Mouse (Mus musculus): ENCODE measurements around the gene Ssna1. TPM values are rescaled to one million over a fixed set of nuclear protein-coding genes. Genes with fewer than 3 reads are reported as not detected.

Gene Ssna1
- polyA plus RNA-seq, 1 experiment = 45.5 TPM

GRCm38 (mm10) chr2:25233421-25233820 lies 38.8 kb downstream of the Ssna1 start:
- TF ChIP-seq CTCF (IDR thresholded peaks at IDR 0.05; ENCODE audit: extremely low read depth, insufficient read depth, insufficient read length, insufficient replicate concordance) = no peak
- TF ChIP-seq POLR2A (IDR thresholded peaks at IDR 0.05; ENCODE audit: low read depth, low read length) = no peak
- H3K27me3 ChIP-seq (ENCODE audit: control insufficient read depth, insufficient read depth, low read length) = no peaks in the 10 kb centered on the region; the same call in 1 of the 2 replicates
- 10% methylated on average over 4 of the region's 4 CpGs for WGBS
- no peak overlapping the region for H3K27ac ChIP-seq (ENCODE audit: insufficient read depth, low read length)
- peaks cover 3% of the 10 kb centered on the region; the same call in 1 of the 2 replicates for H3K4me1 ChIP-seq (ENCODE audit: control insufficient read depth, insufficient read depth, insufficient read length)
- H3K4me3 ChIP-seq (ENCODE audit: extremely low read depth, insufficient read depth, insufficient read length) = no peak overlapping the region
- DNase-seq (ENCODE audit: low read depth in 1 of 2, low spot score in 2 of 2) = no peak
- H3K36me3 ChIP-seq (ENCODE audit: control insufficient read depth, insufficient read depth, low read length) = no peaks in the 10 kb centered on the region

- no peak for DNase-seq (ENCODE audit: low read depth in 1 of 2, low spot score in 2 of 2)
- H3K27me3 ChIP-seq (ENCODE audit: control insufficient read depth, insufficient read depth, low read length) = no peaks in the 10 kb centered on the region; the same call in 1 of the 2 replicates
- no peak for TF ChIP-seq POLR2A (IDR thresholded peaks at IDR 0.05; ENCODE audit: low read depth, low read length)
- no peak for TF ChIP-seq CTCF (IDR thresholded peaks at IDR 0.05; ENCODE audit: extremely low read depth, insufficient read depth, insufficient read length, insufficient replicate concordance)
- no peaks in the 10 kb centered on the region for H3K36me3 ChIP-seq (ENCODE audit: control insufficient read depth, insufficient read depth, low read length)
- no peak overlapping the region for H3K4me3 ChIP-seq (ENCODE audit: extremely low read depth, insufficient read depth, insufficient read length)
- WGBS = 89% methylated on average over 12 of the region's 12 CpGs
- peaks cover 3% of the 10 kb centered on the region; the same call in 1 of the 2 replicates for H3K4me1 ChIP-seq (ENCODE audit: control insufficient read depth, insufficient read depth, insufficient read length)
- H3K27ac ChIP-seq (ENCODE audit: insufficient read depth, low read length) = no peak overlapping the region
Observed at GRCm38 (mm10) chr2:25231038-25231437, 41.2 kb downstream of the Ssna1 start.

- Histone ChIP-seq H3K4me1 (ENCODE audit: control insufficient read depth, insufficient read depth, insufficient read length) (peaks cover 3% of the 10 kb centered on the region; the same call in 1 of the 2 replicates), H3K36me3 (ENCODE audit: control insufficient read depth, insufficient read depth, low read length) (no peaks in the 10 kb centered on the region), H3K27me3 (ENCODE audit: control insufficient read depth, insufficient read depth, low read length) (no peaks in the 10 kb centered on the region; the same call in 1 of the 2 replicates), H3K4me3 (ENCODE audit: extremely low read depth, insufficient read depth, insufficient read length) (no peak overlapping the region), H3K27ac (ENCODE audit: insufficient read depth, low read length) (no peak overlapping the region)
- no peak for DNase-seq (ENCODE audit: low read depth in 1 of 2, low spot score in 2 of 2)
- WGBS = 89% methylated on average over 7 of the region's 7 CpGs
- TF ChIP-seq POLR2A (IDR thresholded peaks at IDR 0.05; ENCODE audit: low read depth, low read length) = no peak
- no peak for TF ChIP-seq CTCF (IDR thresholded peaks at IDR 0.05; ENCODE audit: extremely low read depth, insufficient read depth, insufficient read length, insufficient replicate concordance)
Observed at GRCm38 (mm10) chr2:25230581-25230980, 41.7 kb downstream of the Ssna1 start.

- WGBS = 91% methylated on average over 5 of the region's 5 CpGs
- TF ChIP-seq POLR2A (IDR thresholded peaks at IDR 0.05; ENCODE audit: low read depth, low read length) = no peak
- TF ChIP-seq CTCF (IDR thresholded peaks at IDR 0.05; ENCODE audit: extremely low read depth, insufficient read depth, insufficient read length, insufficient replicate concordance) = no peak
- H3K4me1 ChIP-seq (ENCODE audit: control insufficient read depth, insufficient read depth, insufficient read length) = peaks cover 3% of the 10 kb centered on the region; the same call in 1 of the 2 replicates
- H3K4me3 ChIP-seq (ENCODE audit: extremely low read depth, insufficient read depth, insufficient read length) = no peak overlapping the region
- no peaks in the 10 kb centered on the region; the same call in 1 of the 2 replicates for H3K27me3 ChIP-seq (ENCODE audit: control insufficient read depth, insufficient read depth, low read length)
- no peak overlapping the region for H3K27ac ChIP-seq (ENCODE audit: insufficient read depth, low read length)
- no peak for DNase-seq (ENCODE audit: low read depth in 1 of 2, low spot score in 2 of 2)
- no peaks in the 10 kb centered on the region for H3K36me3 ChIP-seq (ENCODE audit: control insufficient read depth, insufficient read depth, low read length)
Observed at GRCm38 (mm10) chr2:25229582-25229981, 42.7 kb downstream of the Ssna1 start.

GRCm38 (mm10) chr2:25228995-25229530 lies 43.2 kb downstream of the Ssna1 start:
- Histone ChIP-seq H3K36me3 (ENCODE audit: control insufficient read depth, insufficient read depth, low read length) (no peaks in the 10 kb centered on the region), H3K27ac (ENCODE audit: insufficient read depth, low read length) (0 out of 2 replicates have a peak overlapping the region, but pooled peaks have one; percentile 27), H3K27me3 (ENCODE audit: control insufficient read depth, insufficient read depth, low read length) (no peaks in the 10 kb centered on the region; the same call in 1 of the 2 replicates), H3K4me1 (ENCODE audit: control insufficient read depth, insufficient read depth, insufficient read length) (peaks cover 3% of the 10 kb centered on the region; the same call in 1 of the 2 replicates), H3K4me3 (ENCODE audit: extremely low read depth, insufficient read depth, insufficient read length) (no peak overlapping the region)
- DNase-seq (ENCODE audit: low read depth in 1 of 2, low spot score in 2 of 2) = no peak
- TF ChIP-seq CTCF (IDR thresholded peaks at IDR 0.05; ENCODE audit: extremely low read depth, insufficient read depth, insufficient read length, insufficient replicate concordance) (no peak), POLR2A (IDR thresholded peaks at IDR 0.05; ENCODE audit: low read depth, low read length) (no peak)
- 79% methylated on average over 6 of the region's 6 CpGs for WGBS

- 1% methylated on average over 7 of the region's 7 CpGs for WGBS
Observed at GRCm38 (mm10) chr2:25228431-25228889, 43.8 kb downstream of the Ssna1 start.

GRCm38 (mm10) chr2:25227406-25227805 lies 44.8 kb downstream of the Ssna1 start:
- 97% methylated on average over 4 of the region's 4 CpGs for WGBS

More at GRCm38 (mm10) chr2:25228431-25228889, 43.8 kb downstream of the Ssna1 start:
- Histone ChIP-seq H3K27ac (ENCODE audit: insufficient read depth, low read length) (peak overlapping the region; percentile 62), H3K27me3 (ENCODE audit: control insufficient read depth, insufficient read depth, low read length) (no peaks in the 10 kb centered on the region), H3K36me3 (ENCODE audit: control insufficient read depth, insufficient read depth, low read length) (no peaks in the 10 kb centered on the region), H3K4me1 (ENCODE audit: control insufficient read depth, insufficient read depth, insufficient read length) (peaks cover 7% of the 10 kb centered on the region; the same call in 1 of the 2 replicates), H3K4me3 (ENCODE audit: extremely low read depth, insufficient read depth, insufficient read length) (peak overlapping the region; percentile 39; the same call in 1 of the 2 replicates)
- peak; percentile 84 to 85 for DNase-seq (ENCODE audit: low read depth in 1 of 2, low spot score in 2 of 2)
- TF ChIP-seq CTCF (IDR thresholded peaks at IDR 0.05; ENCODE audit: extremely low read depth, insufficient read depth, insufficient read length, insufficient replicate concordance) (peak; percentile 88; the same call in 1 of the 2 replicates), POLR2A (IDR thresholded peaks at IDR 0.05; ENCODE audit: low read depth, low read length) (no peak)

More at GRCm38 (mm10) chr2:25227406-25227805, 44.8 kb downstream of the Ssna1 start:
- Histone ChIP-seq H3K4me1 (ENCODE audit: control insufficient read depth, insufficient read depth, insufficient read length) (peaks cover 8% of the 10 kb centered on the region; the same call in 1 of the 2 replicates), H3K4me3 (ENCODE audit: extremely low read depth, insufficient read depth, insufficient read length) (no peak overlapping the region), H3K27ac (ENCODE audit: insufficient read depth, low read length) (no peak overlapping the region), H3K36me3 (ENCODE audit: control insufficient read depth, insufficient read depth, low read length) (no peaks in the 10 kb centered on the region), H3K27me3 (ENCODE audit: control insufficient read depth, insufficient read depth, low read length) (no peaks in the 10 kb centered on the region)
- DNase-seq (ENCODE audit: low read depth in 1 of 2, low spot score in 2 of 2) = no peak
- TF ChIP-seq CTCF (IDR thresholded peaks at IDR 0.05; ENCODE audit: extremely low read depth, insufficient read depth, insufficient read length, insufficient replicate concordance) (no peak), POLR2A (IDR thresholded peaks at IDR 0.05; ENCODE audit: low read depth, low read length) (no peak)
